Comparison of ENCODE assay signal across 10 mouse cellular contexts in genomic region chr14:59759196-59759839, GRCm38 (mm10).
DNase-seq lines count a peak whose midpoint lies in the region; ATAC-seq and TF ChIP-seq lines count a peak whose summit lies in the region.
"Had no signal": no experiment of that assay in that cellular context is flagged by ENCODE, and none has a peak within 500 bp of the region (broad histone marks: within the 10 kb centered on the region; RNA-seq: fewer than 3 reads in every experiment).

No protein-coding gene starts in this region.

- 81% methylated on average over 15 of the region's 15 CpGs for WGBS in kidney, adult 2 months
- WGBS in kidney, embryonic 14.5 days = 67% methylated on average over 15 of the region's 15 CpGs

- peaks cover 4% of the 10 kb centered on the region; the same call in 1 of the 2 replicates for H3K4me1 ChIP-seq in kidney, adult 2 months (ENCODE audit: control insufficient read depth, insufficient read depth, low read length)
- H3K4me1 ChIP-seq in kidney, embryonic 14.5 days (ENCODE audit: control insufficient read depth, insufficient read depth, low read length) = no peaks in the 10 kb centered on the region
- H3K4me1 ChIP-seq: liver, embryonic 13.5 days had no signal

- H3K27me3 ChIP-seq in kidney, adult 2 months (replicated peaks; ENCODE audit: control insufficient read depth, insufficient read depth, low read length) = no peaks in the 10 kb centered on the region
- no peaks in the 10 kb centered on the region for H3K27me3 ChIP-seq in kidney, embryonic 14.5 days (ENCODE audit: control insufficient read depth, insufficient read depth, low read length)
- H3K27me3 ChIP-seq: liver, embryonic 13.5 days had no signal

- no peak overlapping the region for H3K4me3 ChIP-seq in kidney, adult 2 months (ENCODE audit: insufficient read depth, low read depth, low read length)
- no peak overlapping the region for H3K4me3 ChIP-seq in kidney, embryonic 14.5 days (ENCODE audit: low read length)
- H3K4me3 ChIP-seq: liver, embryonic 13.5 days; neural tube, embryonic 13.5 days had no signal

- no peak overlapping the region for H3K4me2 ChIP-seq in kidney, embryonic 14.5 days (replicated peaks; ENCODE audit: low read depth, low read length)
- H3K4me2 ChIP-seq: liver, embryonic 13.5 days; neural tube, embryonic 13.5 days had no signal

- DNase-seq in kidney, adult 2 months = peak; percentile 28
- peak; percentile 31 for DNase-seq in forelimb bud, embryonic 11.5 days (ENCODE audit: low read depth, low spot score)
- DNase-seq in kidney, postnatal 4 days = peak; percentile 5 to 21
- DNase-seq in retina, postnatal 1 day = peak; percentile 84
- no peak for DNase-seq in cerebellum, postnatal 25 days
- DNase-seq in layer of hippocampus, postnatal 14 days (ENCODE audit: low spot score in 2 of 2) = no peak
- DNase-seq: layer of hippocampus, adult 9-11 months; liver, embryonic 13.5 days had no signal

- ATAC-seq in kidney, embryonic 14.5 days (ENCODE audit: low FRiP score, low TSS enrichment) = no peak

- H3K9me3 ChIP-seq in kidney, embryonic 14.5 days (ENCODE audit: control insufficient read depth, low read length) = no peaks in the 10 kb centered on the region
- H3K9me3 ChIP-seq: liver, embryonic 13.5 days; neural tube, embryonic 13.5 days had no signal

- H3K36me3 ChIP-seq in kidney, adult 2 months (ENCODE audit: control insufficient read depth, insufficient read depth, low read length) = no peaks in the 10 kb centered on the region
- H3K36me3 ChIP-seq in kidney, embryonic 14.5 days (ENCODE audit: control insufficient read depth, insufficient read depth, low read length) = no peaks in the 10 kb centered on the region
- H3K36me3 ChIP-seq: liver, embryonic 13.5 days; neural tube, embryonic 13.5 days had no signal

- TF ChIP-seq CTCF in kidney, adult 2 months (conservative IDR thresholded peaks at IDR 0.05; ENCODE audit: insufficient read depth, insufficient read length, low read depth, low read length) = no peak

- H3K27ac ChIP-seq in kidney, adult 2 months (ENCODE audit: insufficient read depth, low read depth, low read length) = peak overlapping the region; percentile 53
- no peak overlapping the region for H3K27ac ChIP-seq in kidney, embryonic 14.5 days (ENCODE audit: low read depth, low read length)
- H3K27ac ChIP-seq: liver, embryonic 13.5 days; neural tube, embryonic 13.5 days had no signal

- peak; percentile 8 for TF ChIP-seq POLR2A in kidney, adult 2 months (IDR thresholded peaks at IDR 0.05; ENCODE audit: low read depth, low read length)

- no peak overlapping the region for H3K9ac ChIP-seq in kidney, embryonic 14.5 days (ENCODE audit: low read depth, low read length)
- H3K9ac ChIP-seq: liver, embryonic 13.5 days; neural tube, embryonic 13.5 days had no signal

Comparison
In these comparisons a context has a peak if more than half of its experiments do, and no peak if none do; other contexts are left out.
1. DNase-seq: peak in kidney, adult 2 months (single experiment), forelimb bud, embryonic 11.5 days (single experiment), kidney, postnatal 4 days (2 of 2) and retina, postnatal 1 day (single experiment); none in cerebellum, postnatal 25 days (0 of 2) and layer of hippocampus, postnatal 14 days (0 of 2).